Mouse (Mus musculus): ENCODE data around the gene Rbp4. TPM values are rescaled to one million over a fixed set of nuclear protein-coding genes. Genes with fewer than 3 reads are reported as not detected.

Rbp4 gene
- polyA plus RNA-seq, 1 experiment from 2014 or later: 1.1 TPM

GRCm38 (mm10) chr19:38124401-38125218, 471 bp downstream of the Rbp4 start:
- peak overlapping the region; percentile 83 for H3K4me2 ChIP-seq (ENCODE audit: low read length)
- H3K36me3 ChIP-seq (ENCODE audit: control insufficient read depth, insufficient read depth): no peaks in the 10 kb centered on the region
- WGBS: under 1% methylated on average over 55 of the region's 77 CpGs
- peaks cover 10% of the 10 kb centered on the region for H3K4me1 ChIP-seq (replicated peaks; ENCODE audit: control insufficient read depth, insufficient read depth, low read length)
- H3K27ac ChIP-seq (ENCODE audit: low read length): no peak overlapping the region
- H3K9me3 ChIP-seq (ENCODE audit: control insufficient read depth, low read length): no peaks in the 10 kb centered on the region
- peak overlapping the region; percentile 61 for H3K9ac ChIP-seq (replicated peaks; ENCODE audit: low read depth, low read length)
- peak; percentile 80 for ATAC-seq
- H3K27me3 ChIP-seq (replicated peaks; ENCODE audit: control insufficient read depth, insufficient read depth, low read length): peaks cover 14% of the 10 kb centered on the region
- H3K4me3 ChIP-seq (replicated peaks; ENCODE audit: low read length): peak overlapping the region; percentile 59

GRCm38 (mm10) chr19:38123921-38124320, 1.2 kb downstream of the Rbp4 start:
- H3K4me3 ChIP-seq (replicated peaks; ENCODE audit: low read length): peak overlapping the region; percentile 59
- peak overlapping the region; percentile 61; the same call in 1 of the 2 replicates for H3K9ac ChIP-seq (replicated peaks; ENCODE audit: low read depth, low read length)
- no peaks in the 10 kb centered on the region for H3K9me3 ChIP-seq (ENCODE audit: control insufficient read depth, low read length)
- WGBS: 22% methylated on average over 9 of the region's 9 CpGs
- no peaks in the 10 kb centered on the region for H3K36me3 ChIP-seq (ENCODE audit: control insufficient read depth, insufficient read depth)
- H3K4me1 ChIP-seq (replicated peaks; ENCODE audit: control insufficient read depth, insufficient read depth, low read length): peaks cover 10% of the 10 kb centered on the region
- peak overlapping the region; percentile 83 for H3K4me2 ChIP-seq (ENCODE audit: low read length)
- ATAC-seq: no peak
- peaks cover 14% of the 10 kb centered on the region for H3K27me3 ChIP-seq (replicated peaks; ENCODE audit: control insufficient read depth, insufficient read depth, low read length)
- no peak overlapping the region for H3K27ac ChIP-seq (ENCODE audit: low read length)

GRCm38 (mm10) chr19:38120123-38120760, 4.8 kb downstream of the Rbp4 start:
- WGBS: 81% methylated on average over 5 of the region's 5 CpGs
- Histone ChIP-seq H3K27me3 (replicated peaks; ENCODE audit: control insufficient read depth, insufficient read depth, low read length) (peaks cover 14% of the 10 kb centered on the region), H3K36me3 (ENCODE audit: control insufficient read depth, insufficient read depth) (no peaks in the 10 kb centered on the region), H3K9ac (replicated peaks; ENCODE audit: low read depth, low read length) (no peak overlapping the region), H3K4me2 (ENCODE audit: low read length) (no peak overlapping the region), H3K9me3 (ENCODE audit: control insufficient read depth, low read length) (no peaks in the 10 kb centered on the region), H3K4me1 (replicated peaks; ENCODE audit: control insufficient read depth, insufficient read depth, low read length) (peaks cover 10% of the 10 kb centered on the region), H3K4me3 (replicated peaks; ENCODE audit: low read length) (no peak overlapping the region), H3K27ac (ENCODE audit: low read length) (no peak overlapping the region)
- ATAC-seq: no peak

GRCm38 (mm10) chr19:38114834-38115491, 10.1 kb downstream of the Rbp4 start:
- no peak overlapping the region for H3K27ac ChIP-seq (ENCODE audit: low read length)
- H3K4me2 ChIP-seq (ENCODE audit: low read length): no peak overlapping the region
- no peaks in the 10 kb centered on the region for H3K36me3 ChIP-seq (ENCODE audit: control insufficient read depth, insufficient read depth)
- H3K9ac ChIP-seq (replicated peaks; ENCODE audit: low read depth, low read length): no peak overlapping the region
- no peaks in the 10 kb centered on the region for H3K27me3 ChIP-seq (replicated peaks; ENCODE audit: control insufficient read depth, insufficient read depth, low read length)
- no peaks in the 10 kb centered on the region for H3K9me3 ChIP-seq (ENCODE audit: control insufficient read depth, low read length)
- H3K4me1 ChIP-seq (replicated peaks; ENCODE audit: control insufficient read depth, insufficient read depth, low read length): no peaks in the 10 kb centered on the region
- no peak overlapping the region for H3K4me3 ChIP-seq (replicated peaks; ENCODE audit: low read length)
- no peak for ATAC-seq
- WGBS: 94% methylated on average over 7 of the region's 7 CpGs

GRCm38 (mm10) chr19:38112575-38112974, 12.5 kb downstream of the Rbp4 start:
- WGBS: 57% methylated on average over 4 of the region's 4 CpGs
- Histone ChIP-seq H3K9ac (replicated peaks; ENCODE audit: low read depth, low read length) (no peak overlapping the region), H3K27ac (ENCODE audit: low read length) (no peak overlapping the region), H3K4me1 (replicated peaks; ENCODE audit: control insufficient read depth, insufficient read depth, low read length) (no peaks in the 10 kb centered on the region), H3K4me2 (ENCODE audit: low read length) (no peak overlapping the region), H3K4me3 (replicated peaks; ENCODE audit: low read length) (no peak overlapping the region), H3K9me3 (ENCODE audit: control insufficient read depth, low read length) (no peaks in the 10 kb centered on the region), H3K36me3 (ENCODE audit: control insufficient read depth, insufficient read depth) (no peaks in the 10 kb centered on the region), H3K27me3 (replicated peaks; ENCODE audit: control insufficient read depth, insufficient read depth, low read length) (no peaks in the 10 kb centered on the region)
- no peak for ATAC-seq

- Histone ChIP-seq H3K27ac (ENCODE audit: low read length) (no peak overlapping the region), H3K27me3 (replicated peaks; ENCODE audit: control insufficient read depth, insufficient read depth, low read length) (no peaks in the 10 kb centered on the region), H3K4me1 (replicated peaks; ENCODE audit: control insufficient read depth, insufficient read depth, low read length) (no peaks in the 10 kb centered on the region), H3K4me3 (replicated peaks; ENCODE audit: low read length) (no peak overlapping the region), H3K36me3 (ENCODE audit: control insufficient read depth, insufficient read depth) (no peaks in the 10 kb centered on the region), H3K4me2 (ENCODE audit: low read length) (no peak overlapping the region), H3K9me3 (ENCODE audit: control insufficient read depth, low read length) (no peaks in the 10 kb centered on the region), H3K9ac (replicated peaks; ENCODE audit: low read depth, low read length) (no peak overlapping the region)
- no peak for ATAC-seq
- 83% methylated on average over 8 of the region's 8 CpGs for WGBS
These were observed 14.0 kb downstream of the Rbp4 start for GRCm38 (mm10) chr19:38111056-38111455.

- WGBS: 94% methylated on average over 15 of the region's 15 CpGs
- H3K4me3 ChIP-seq (replicated peaks; ENCODE audit: low read length): no peak overlapping the region
- H3K36me3 ChIP-seq (ENCODE audit: control insufficient read depth, insufficient read depth): no peaks in the 10 kb centered on the region
- no peaks in the 10 kb centered on the region for H3K9me3 ChIP-seq (ENCODE audit: control insufficient read depth, low read length)
- H3K27me3 ChIP-seq (replicated peaks; ENCODE audit: control insufficient read depth, insufficient read depth, low read length): no peaks in the 10 kb centered on the region
- ATAC-seq: no peak
- H3K4me1 ChIP-seq (replicated peaks; ENCODE audit: control insufficient read depth, insufficient read depth, low read length): no peaks in the 10 kb centered on the region
- no peak overlapping the region for H3K9ac ChIP-seq (replicated peaks; ENCODE audit: low read depth, low read length)
- no peak overlapping the region for H3K4me2 ChIP-seq (ENCODE audit: low read length)
- H3K27ac ChIP-seq (ENCODE audit: low read length): no peak overlapping the region
These were observed 15.4 kb downstream of the Rbp4 start for GRCm38 (mm10) chr19:38109506-38110242.

- H3K4me2 ChIP-seq (ENCODE audit: low read length): no peak overlapping the region
- H3K4me1 ChIP-seq (replicated peaks; ENCODE audit: control insufficient read depth, insufficient read depth, low read length): no peaks in the 10 kb centered on the region
- H3K9me3 ChIP-seq (ENCODE audit: control insufficient read depth, low read length): no peaks in the 10 kb centered on the region
- no peak overlapping the region for H3K9ac ChIP-seq (replicated peaks; ENCODE audit: low read depth, low read length)
- no peaks in the 10 kb centered on the region for H3K36me3 ChIP-seq (ENCODE audit: control insufficient read depth, insufficient read depth)
- no peak for ATAC-seq
- H3K27ac ChIP-seq (ENCODE audit: low read length): no peak overlapping the region
- H3K4me3 ChIP-seq (replicated peaks; ENCODE audit: low read length): no peak overlapping the region
- no peaks in the 10 kb centered on the region for H3K27me3 ChIP-seq (replicated peaks; ENCODE audit: control insufficient read depth, insufficient read depth, low read length)
- WGBS: 95% methylated on average over 4 of the region's 4 CpGs
These were observed 17.2 kb downstream of the Rbp4 start for GRCm38 (mm10) chr19:38107871-38108270.
